Mouse (Mus musculus) heart, postnatal 10 days (tissue): ENCODE measurements around the gene Fxr2. TPM values are rescaled to one million over a fixed set of nuclear protein-coding genes. Genes with fewer than 3 reads are reported as not detected.

Experiments
- DNase-seq, 2 experiments: peaks; one replicate each; pipeline ENCODE4 v3.0.0; 2021
- intact Hi-C: fragments of 180-260 bp; cut with DNase I; formaldehyde crosslinking; loops from one replicate; pipeline ENCODE4 v1.15.1; 2025
- total RNA-seq, 2 experiments: library from RNA; stranded (reverse); gene quantifications; 2 replicates each; pipeline ENCODE4 v1.2.3; 2021

Gene Fxr2
- total RNA-seq, 2 experiments from 2014 or later, result 72.1 to 78.7 TPM

- peak; percentile 97 for DNase-seq
- intact Hi-C loops, result loop anchor here (1.0 kb wide), 2 partner anchors 34 to 196 kb away; no protein-coding TSS in a partner anchor
Observed at GRCm38 (mm10) chr11:69681314-69682208, 48.8 kb downstream of the Fxr2 start, which contains the start of gene Senp3. Gene Senp3 (minus strand): TSS chr11:69682084.

DNA sequence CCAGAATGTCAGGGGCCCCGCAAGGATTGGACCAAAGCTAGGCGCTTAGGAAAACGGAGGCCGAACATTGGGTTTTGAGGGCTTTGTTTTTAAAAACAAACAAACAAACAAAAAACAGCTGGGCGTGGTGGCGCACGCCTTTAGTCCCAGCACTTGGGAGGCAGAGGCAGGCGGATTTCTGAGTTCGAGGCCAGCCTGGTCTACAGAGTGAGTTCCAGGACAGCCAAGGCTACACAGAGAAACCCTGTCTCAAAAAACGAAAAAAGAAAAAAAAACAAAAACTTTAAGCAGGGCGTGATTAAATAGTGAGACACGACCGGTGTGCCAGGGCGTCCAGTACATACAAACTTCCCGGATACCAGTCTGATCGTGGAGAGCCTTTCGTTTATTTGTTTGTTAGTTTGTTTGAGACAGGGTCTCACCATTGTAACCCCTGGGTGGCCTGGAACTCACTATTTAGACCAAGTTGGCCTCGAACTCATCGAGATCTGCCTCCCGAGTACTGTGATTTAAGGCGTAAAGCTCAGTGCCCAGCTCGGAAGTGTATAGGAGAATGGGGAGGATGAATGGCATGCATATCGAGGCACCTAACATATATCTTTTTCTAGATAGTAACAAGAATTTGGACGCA lies 49.5 kb downstream of the Fxr2 start:
- intact Hi-C loops, result loop anchor here (1.0 kb wide), 2 partner anchors 33 to 195 kb away; no protein-coding TSS in a partner anchor
- DNase-seq, result no peak

- DNase-seq, result peak; percentile 94 to 96
- intact Hi-C loops, result loop anchor here (1.0 kb wide), 3 partner anchors 32 to 194 kb away; no protein-coding TSS in a partner anchor
Observed at GRCm38 (mm10) chr11:69682840-69683533, 50.2 kb downstream of the Fxr2 start.

DNA sequence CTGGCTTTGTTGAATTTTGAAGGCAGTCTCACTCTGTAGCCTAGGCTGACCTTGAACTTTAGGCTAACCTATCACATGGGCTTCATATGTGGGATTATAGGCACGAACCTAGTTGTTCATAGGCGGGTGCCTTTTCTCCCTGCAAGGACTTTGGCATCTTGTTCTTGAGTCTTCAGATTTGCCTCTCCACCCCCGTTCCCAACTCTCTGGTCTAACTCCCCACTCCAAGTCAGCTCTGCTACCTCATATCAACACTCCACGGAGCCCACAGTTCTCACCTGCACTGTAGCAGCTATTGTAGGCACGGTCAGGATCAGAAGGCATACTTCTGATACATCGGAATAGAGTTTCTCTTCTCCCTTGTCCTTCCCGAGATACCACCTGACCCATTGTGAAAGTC lies 50.8 kb downstream of the Fxr2 start:
- intact Hi-C loops, result loop anchor here (1.0 kb wide), 1 partner anchor 73 kb away; no protein-coding TSS in a partner anchor
- DNase-seq, result no peak

DNA sequence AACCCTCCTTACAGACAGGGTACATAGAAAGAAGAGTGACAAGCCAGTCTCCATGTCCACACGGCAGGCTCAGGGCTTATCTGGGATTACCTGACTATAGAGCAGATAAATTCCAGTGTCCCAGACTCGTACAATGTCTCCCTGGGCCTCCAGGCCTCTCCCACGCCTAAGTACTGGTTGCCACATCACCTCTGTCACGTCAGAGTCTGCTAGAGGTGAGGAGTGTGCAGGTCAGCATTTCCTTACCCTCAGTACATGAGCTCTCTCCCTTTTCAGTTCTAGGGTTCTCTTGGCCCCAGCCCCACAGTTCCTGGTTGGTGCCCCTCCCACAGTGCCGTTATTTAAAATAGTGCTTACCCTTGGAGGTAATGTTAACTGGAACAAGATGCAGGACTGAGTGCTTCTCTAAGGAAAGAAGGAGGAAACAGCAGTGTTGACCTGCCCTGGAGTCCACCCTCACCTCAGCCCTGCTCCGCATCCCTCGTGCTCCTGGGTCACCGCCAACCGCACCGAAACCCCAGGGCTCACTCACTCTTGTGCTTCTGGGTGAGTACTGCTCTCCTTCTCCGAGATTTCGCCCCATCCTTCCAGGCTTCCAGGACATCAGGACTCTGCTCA lies 51.4 kb downstream of the Fxr2 start:
- no peak for DNase-seq
- intact Hi-C loops, result no loop called here

DNA sequence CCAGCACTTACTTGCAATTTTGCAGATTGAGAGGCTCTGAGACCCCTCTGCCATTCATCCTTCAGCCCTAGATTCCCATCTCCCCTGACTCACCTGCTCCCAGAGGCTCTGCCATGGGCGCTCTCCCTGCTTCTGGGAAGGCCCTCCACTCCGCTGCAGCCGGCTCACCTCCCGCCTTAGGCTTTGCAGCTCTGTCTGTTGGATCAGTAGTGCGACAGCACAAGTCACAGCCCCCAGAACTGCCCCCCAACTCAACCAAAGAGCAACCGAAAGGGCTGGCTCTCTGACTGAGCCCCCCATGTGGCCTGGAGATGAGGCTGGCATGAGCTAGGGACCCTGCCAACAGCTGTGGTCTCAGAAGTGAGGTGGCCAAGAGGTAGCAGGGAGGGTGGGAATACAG lies 52.1 kb downstream of the Fxr2 start:
- intact Hi-C loops, result no loop called here
- no peak for DNase-seq

- DNase-seq, result peak; percentile 89 to 90
- intact Hi-C loops, result no loop called here
Observed at GRCm38 (mm10) chr11:69685526-69686148, 52.8 kb downstream of the Fxr2 start, which contains the start of gene Tnfsf13. Gene Tnfsf13 (minus strand): TSS chr11:69685784.

GRCm38 (mm10) chr11:69686377-69686776 lies 53.6 kb downstream of the Fxr2 start:
- intact Hi-C loops, result no loop called here
- peak; percentile 86 to 90 for DNase-seq

- no peak for DNase-seq
- intact Hi-C loops, result no loop called here
Observed at GRCm38 (mm10) chr11:69687061-69687460, 54.3 kb downstream of the Fxr2 start.

GRCm38 (mm10) chr11:69689891-69690290 lies 57.1 kb downstream of the Fxr2 start:
- intact Hi-C loops, result no loop called here

DNA sequence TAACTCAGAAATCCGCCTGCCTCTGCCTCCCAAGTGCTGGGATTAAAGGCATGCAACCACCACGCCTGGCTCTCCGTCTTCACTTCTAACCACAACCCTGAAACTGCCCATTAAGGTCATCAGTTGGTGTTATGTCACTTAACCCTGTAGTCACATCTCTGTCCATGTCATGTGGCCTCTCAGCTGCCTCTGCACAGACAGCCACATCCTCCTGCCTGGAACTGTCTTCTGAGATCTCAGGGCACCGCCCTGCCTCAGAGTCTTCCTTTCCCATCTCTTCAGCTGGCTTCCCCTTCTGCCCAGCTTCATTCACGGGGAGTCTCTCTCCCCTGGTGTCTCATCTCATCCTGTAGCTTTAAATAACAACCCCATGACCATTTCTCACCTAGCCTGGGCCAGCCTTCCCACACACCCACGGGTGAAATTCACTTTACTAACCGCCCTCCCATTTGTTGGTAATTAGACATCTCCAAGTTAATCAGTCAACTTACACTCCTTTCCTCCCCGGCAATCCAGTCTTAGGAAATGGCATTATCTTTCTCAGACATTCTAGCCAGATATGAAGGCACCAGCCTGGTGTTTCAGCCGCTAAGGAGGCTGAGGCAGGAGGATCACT lies 59.5 kb downstream of the Fxr2 start:
- intact Hi-C loops, result no loop called here
- no peak for DNase-seq

More at GRCm38 (mm10) chr11:69689891-69690290, 57.1 kb downstream of the Fxr2 start:
- DNase-seq, result no peak

GRCm38 (mm10) chr11:69692863-69693262 lies 60.1 kb downstream of the Fxr2 start:
- intact Hi-C loops, result no loop called here
- DNase-seq, result no peak

- DNase-seq, result no peak
- intact Hi-C loops, result no loop called here
Observed at GRCm38 (mm10) chr11:69693421-69693965, 60.7 kb downstream of the Fxr2 start.

- DNase-seq, result no peak
- intact Hi-C loops, result no loop called here
Observed at GRCm38 (mm10) chr11:69695046-69695360, 62.2 kb downstream of the Fxr2 start.

- intact Hi-C loops, result no loop called here
- peak; percentile 85 to 87 for DNase-seq
Observed at GRCm38 (mm10) chr11:69695361-69696181, 62.8 kb downstream of the Fxr2 start, which contains the start of the genes Tnfsf12 and Tnfsfm13. Gene Tnfsf12 (minus strand): TSS chr11:69695849. Gene Tnfsfm13 (minus strand): TSS chr11:69696098.

DNA sequence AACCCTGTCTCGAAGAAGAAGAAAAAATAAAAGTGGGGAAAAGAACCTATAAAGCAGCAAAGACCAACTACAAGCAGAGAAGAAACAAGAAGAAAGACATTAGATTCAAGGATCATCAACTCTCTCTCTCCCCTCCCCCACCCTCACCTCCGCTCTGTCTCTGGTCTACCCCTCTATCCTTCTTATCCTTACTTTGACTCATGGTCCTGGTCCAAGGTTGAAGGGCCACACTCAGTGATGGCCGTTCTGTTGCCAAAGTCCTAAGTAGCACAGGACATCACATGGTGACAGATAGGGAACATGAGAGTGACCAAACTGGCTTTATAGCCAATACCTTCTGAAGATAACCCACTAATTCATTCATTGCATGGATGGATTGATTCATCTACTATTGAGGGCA lies 64.6 kb downstream of the Fxr2 start:
- DNase-seq, result no peak
- intact Hi-C loops, result no loop called here

DNA sequence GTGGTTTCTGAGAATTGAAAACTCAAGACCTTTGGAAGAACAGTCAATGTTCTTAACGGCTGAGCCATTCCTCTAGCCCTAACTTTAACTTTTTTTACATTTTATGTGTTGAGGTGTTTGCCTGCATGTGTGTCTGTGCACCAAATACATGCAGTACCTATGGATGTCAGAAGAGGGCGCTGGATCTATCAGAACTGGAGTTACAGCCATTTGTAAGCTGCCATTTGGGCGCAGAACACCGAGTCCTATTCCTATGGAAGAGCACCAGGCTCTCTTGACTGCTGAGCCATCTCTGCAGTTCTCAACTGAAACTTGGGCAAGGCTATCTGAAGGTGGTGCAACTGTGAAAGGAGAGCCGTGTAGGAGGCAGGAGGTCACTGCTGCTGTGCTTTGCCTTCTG lies 65.8 kb downstream of the Fxr2 start:
- DNase-seq, result no peak
- intact Hi-C loops, result no loop called here

GRCm38 (mm10) chr11:69699595-69699994 lies 66.8 kb downstream of the Fxr2 start:
- DNase-seq, result no peak
- intact Hi-C loops, result no loop called here
